Mouse (Mus musculus) heart, postnatal 0 days (tissue): ENCODE data around the gene Fbxl14. TPM values are rescaled to one million over a fixed set of nuclear protein-coding genes. Genes with fewer than 3 reads are reported as not detected.

Experiments used
- ATAC-seq: fragments of 200-750 bp; cut with Nextera tagmentation; 2 replicates; pipeline ENCODE4 v1.8.0; 2017; ENCODE audit warnings: low read depth, moderate number of reproducible peaks, moderate library complexity; ENCODE audit not compliant: insufficient read depth
- DNase-seq: peaks from one replicate; pipeline ENCODE4 v3.0.0-alpha.2; 2016; ENCODE audit warnings: low spot score
- H3K27ac ChIP-seq: fragments of 300-500 bp; sonication (generic); 2 replicates; pipeline ENCODE4 v1.5.1; 2014; ENCODE audit warnings: low read depth, mild to moderate bottlenecking
- H3K27me3 ChIP-seq: fragments of 300-500 bp; sonication (generic); 2 replicates; pipeline ENCODE4 v1.6.1; 2014; ENCODE audit warnings: low read length, mixed read lengths; ENCODE audit not compliant: control insufficient read depth, insufficient read depth
- H3K36me3 ChIP-seq: fragments of 300-500 bp; sonication (generic); replicated peaks from 2 replicates; pipeline ENCODE4 v1.6.1; 2014; ENCODE audit warnings: low read length, mixed read lengths; ENCODE audit not compliant: control insufficient read depth, insufficient read depth
- H3K4me1 ChIP-seq: fragments of 300-500 bp; sonication (generic); 2 replicates; pipeline ENCODE4 v1.6.1; 2014; ENCODE audit warnings: antibody characterized with exemption; ENCODE audit not compliant: control insufficient read depth, insufficient read depth
- H3K4me2 ChIP-seq: fragments of 300-500 bp; sonication (generic); 2 replicates; pipeline ENCODE4 v1.6.1; 2014; ENCODE audit warnings: low read depth, mild to moderate bottlenecking, low read length, moderate library complexity
- H3K4me3 ChIP-seq: fragments of 300-500 bp; sonication (generic); 2 replicates; pipeline ENCODE4 v1.5.1; 2014; ENCODE audit warnings: low read depth, low read length
- H3K9ac ChIP-seq: fragments of 300-500 bp; sonication (generic); replicated peaks from 2 replicates; pipeline ENCODE4 v1.6.1; 2014; ENCODE audit warnings: low read depth, low read length, mixed read lengths
- H3K9me3 ChIP-seq: fragments of 300-500 bp; sonication (generic); replicated peaks from 2 replicates; pipeline ENCODE4 v1.6.1; 2016; ENCODE audit warnings: low read length; ENCODE audit not compliant: control insufficient read depth
- CTCF ChIP-seq: IDR thresholded peaks from 2 replicates; pipeline ENCODE4 v1.5.1; 2016; ENCODE audit warnings: antibody characterized with exemption, control low read depth, low read depth
- EP300 ChIP-seq: IDR thresholded peaks from 2 replicates; pipeline ENCODE4 v1.6.1; 2016; ENCODE audit warnings: antibody characterized with exemption, low read depth
- WGBS: fragments of 180-500 bp; shearing (Covaris S2); extraction: QIAGEN DNeasy Blood & Tissue Kit; methylation state at CpG from one replicate; pipeline ENCODE4 v1.1.7; 2014; 5-methylcytosine and 5-hydroxymethylcytosine counted together
- polyA plus RNA-seq: library from polyadenylated mRNA; unstranded; fragments of >200 nt; fragmentation: Nextera tagmentation; extraction: Ambion mirVana; gene quantifications from 2 replicates; pipeline ENCODE4 v1.2.1, GENCODE M21; 2015
- total RNA-seq: library from RNA; depleted of rRNA; stranded (reverse); fragments of >200 nt; gene quantifications from 2 replicates; pipeline ENCODE4 v1.2.3, GENCODE M21; 2014; ENCODE audit warnings: low replicate concordance

Gene Fbxl14
- total and polyA plus RNA-seq, 2 experiments from 2014 or later = 2.2 to 40.1 TPM

- H3K36me3 ChIP-seq = no peaks in the 10 kb centered on the region
- DNase-seq = peak; percentile 89
- WGBS = 19% methylated on average over 12 of the region's 12 CpGs
- peak; percentile 89 for ATAC-seq
- no peaks in the 10 kb centered on the region for H3K27me3 ChIP-seq
- TF ChIP-seq EP300 = no peak
- peak; percentile 95 for TF ChIP-seq CTCF
- H3K4me2 ChIP-seq = peak overlapping the region; percentile 47
- no peaks in the 10 kb centered on the region for H3K9me3 ChIP-seq
- H3K4me3 ChIP-seq = peak overlapping the region; percentile 15; the same call in 1 of the 2 replicates
- no peak overlapping the region for H3K9ac ChIP-seq
- H3K4me1 ChIP-seq = no peaks in the 10 kb centered on the region
- peak overlapping the region; percentile 63 for H3K27ac ChIP-seq
These were observed 35.5 kb upstream of the Fbxl14 start for GRCm38 (mm10) chr6:119443742-119444645.

GRCm38 (mm10) chr6:119445671-119446607 lies 33.5 kb upstream of the Fbxl14 start:
- H3K4me2 ChIP-seq = no peak overlapping the region
- no peak for TF ChIP-seq EP300
- TF ChIP-seq CTCF = no peak
- H3K9me3 ChIP-seq = no peaks in the 10 kb centered on the region
- DNase-seq = no peak
- WGBS = 44% methylated on average over 11 of the region's 11 CpGs
- H3K9ac ChIP-seq = no peak overlapping the region
- ATAC-seq = no peak
- no peaks in the 10 kb centered on the region for H3K27me3 ChIP-seq
- H3K27ac ChIP-seq = no peak overlapping the region
- H3K4me3 ChIP-seq = no peak overlapping the region
- no peaks in the 10 kb centered on the region for H3K36me3 ChIP-seq
- H3K4me1 ChIP-seq = no peaks in the 10 kb centered on the region

GRCm38 (mm10) chr6:119448321-119449059 lies 31.0 kb upstream of the Fbxl14 start:
- Histone ChIP-seq H3K4me3 (peak overlapping the region; percentile 38), H3K4me2 (peak overlapping the region; percentile 61), H3K4me1 (0 out of 2 replicates have a peak, but pooled peaks cover 8% of the 10 kb centered on the region), H3K27me3 (no peaks in the 10 kb centered on the region), H3K9ac (peak overlapping the region; percentile 22; the same call in 1 of the 2 replicates), H3K27ac (no peak overlapping the region), H3K36me3 (no peaks in the 10 kb centered on the region), H3K9me3 (no peaks in the 10 kb centered on the region)
- no peak for TF ChIP-seq CTCF
- TF ChIP-seq EP300 = no peak
- 17% methylated on average over 18 of the region's 18 CpGs for WGBS
- DNase-seq (peak; percentile 36), ATAC-seq (no peak)

GRCm38 (mm10) chr6:119449060-119449499 lies 30.4 kb upstream of the Fbxl14 start:
- Histone ChIP-seq H3K4me1 (0 out of 2 replicates have a peak, but pooled peaks cover 8% of the 10 kb centered on the region), H3K27ac (no peak overlapping the region), H3K4me3 (peak overlapping the region; percentile 38), H3K27me3 (no peaks in the 10 kb centered on the region), H3K4me2 (peak overlapping the region; percentile 61), H3K9me3 (no peaks in the 10 kb centered on the region), H3K36me3 (no peaks in the 10 kb centered on the region), H3K9ac (peak overlapping the region; percentile 22; the same call in 1 of the 2 replicates)
- peak; percentile 63 for ATAC-seq
- 4% methylated on average over 20 of the region's 23 CpGs for WGBS
- TF ChIP-seq EP300 (no peak), CTCF (peak; percentile 59)
- peak; percentile 78 for DNase-seq
